Mouse (Mus musculus) kidney, adult 11 months (tissue): ENCODE results near the gene Gm20388.
A peak's percentile ranks its signal among the peaks of the same experiment; 100 is the strongest.

Experiments used
- DNase-seq: peaks from one replicate; pipeline ENCODE4 v3.0.0; 2022

The Gm20388 gene

GRCm38 (mm10) chr8:121896476-121897145, 1986.0 kb downstream of the Gm20388 start:
- DNase-seq, result peak; percentile 63

- DNase-seq, result no peak
These were observed 1986.6 kb downstream of the Gm20388 start for GRCm38 (mm10) chr8:121897205-121897604.

GRCm38 (mm10) chr8:121897871-121898381, 1987.3 kb downstream of the Gm20388 start:
- DNase-seq, result peak; percentile 74

GRCm38 (mm10) chr8:121898401-121898931, 1987.8 kb downstream of the Gm20388 start:
- DNase-seq, result peak; percentile 71

GRCm38 (mm10) chr8:121899180-121900044, 1988.8 kb downstream of the Gm20388 start:
- DNase-seq, result no peak

- no peak for DNase-seq
These were observed 1991.0 kb downstream of the Gm20388 start for GRCm38 (mm10) chr8:121901498-121902236.

- DNase-seq, result no peak
These were observed 1993.3 kb downstream of the Gm20388 start for GRCm38 (mm10) chr8:121903977-121904376.

GRCm38 (mm10) chr8:121904999-121905398, 1994.4 kb downstream of the Gm20388 start:
- no peak for DNase-seq

- DNase-seq, result no peak
These were observed 1994.8 kb downstream of the Gm20388 start for GRCm38 (mm10) chr8:121905420-121905819.

GRCm38 (mm10) chr8:121905864-121906263, 1995.2 kb downstream of the Gm20388 start:
- no peak for DNase-seq

GRCm38 (mm10) chr8:121906542-121907512, 1996.2 kb downstream of the Gm20388 start:
- DNase-seq, result no peak

GRCm38 (mm10) chr8:121907587-121908248, 1997.1 kb downstream of the Gm20388 start, which contains the start of gene Slc7a5:
Slc7a5 (minus strand) TSS chr8:121907694.
- DNase-seq, result peak; percentile 92

GRCm38 (mm10) chr8:121908378-121909147, 1997.9 kb downstream of the Gm20388 start:
- no peak for DNase-seq

GRCm38 (mm10) chr8:121909148-121909541, 1998.5 kb downstream of the Gm20388 start:
- DNase-seq, result no peak

- DNase-seq, result no peak
These were observed 1999.0 kb downstream of the Gm20388 start for GRCm38 (mm10) chr8:121909663-121910062.

GRCm38 (mm10) chr8:121911400-121911799, 2000.8 kb downstream of the Gm20388 start:
- DNase-seq, result no peak

GRCm38 (mm10) chr8:121911987-121912386, 2001.3 kb downstream of the Gm20388 start:
- DNase-seq, result no peak

GRCm38 (mm10) chr8:121912831-121913230, 2002.2 kb downstream of the Gm20388 start:
- no peak for DNase-seq

GRCm38 (mm10) chr8:121913378-121913777, 2002.7 kb downstream of the Gm20388 start:
- DNase-seq, result no peak

GRCm38 (mm10) chr8:121919158-121919557, 2008.5 kb downstream of the Gm20388 start:
- DNase-seq, result no peak
